Mouse (Mus musculus) midbrain, embryonic 13.5 days (tissue): ENCODE results near the gene Myo10. TPM values are rescaled to one million over a fixed set of nuclear protein-coding genes. Genes with fewer than 3 reads are reported as not detected.

Experiments
- ATAC-seq: fragments of 200-750 bp; cut with Nextera tagmentation; 2 replicates; pipeline ENCODE4 v1.8.0; 2017; ENCODE audit warnings: mild to moderate bottlenecking, moderate TSS enrichment, moderate library complexity
- H3K27ac ChIP-seq: fragments of 300-500 bp; sonication (generic); 2 replicates; pipeline ENCODE4 v1.5.1; 2015; ENCODE audit warnings: inconsistent platforms, mild to moderate bottlenecking, moderate library complexity
- H3K27me3 ChIP-seq: fragments of 300-500 bp; sonication (generic); 2 replicates; pipeline ENCODE4 v1.6.1; 2015; ENCODE audit warnings: mild to moderate bottlenecking, inconsistent platforms
- H3K36me3 ChIP-seq: fragments of 300-500 bp; sonication (generic); 2 replicates; pipeline ENCODE4 v1.6.1; 2015; ENCODE audit warnings: mild to moderate bottlenecking, inconsistent platforms
- H3K4me1 ChIP-seq: fragments of 300-500 bp; sonication (generic); replicated peaks from 2 replicates; pipeline ENCODE4 v1.6.1; 2015; ENCODE audit warnings: inconsistent platforms
- H3K4me2 ChIP-seq: fragments of 300-500 bp; sonication (generic); replicated peaks from 2 replicates; pipeline ENCODE4 v1.6.1; 2015; ENCODE audit warnings: moderate library complexity, mild to moderate bottlenecking, inconsistent platforms
- H3K4me3 ChIP-seq: fragments of 300-500 bp; sonication (generic); replicated peaks from 2 replicates; pipeline ENCODE4 v1.5.1; 2015; ENCODE audit warnings: mild to moderate bottlenecking, inconsistent platforms
- H3K9ac ChIP-seq: fragments of 300-500 bp; sonication (generic); replicated peaks from 2 replicates; pipeline ENCODE4 v1.6.1; 2015; ENCODE audit warnings: mild to moderate bottlenecking, inconsistent platforms
- H3K9me3 ChIP-seq: fragments of 300-500 bp; sonication (generic); 2 replicates; pipeline ENCODE4 v1.6.1; 2016; ENCODE audit warnings: mild to moderate bottlenecking, inconsistent platforms
- WGBS: fragments of 180-500 bp; shearing (Covaris S2); methylation state at CpG from one replicate; pipeline ENCODE4 v1.1.7; 2015; 5-methylcytosine and 5-hydroxymethylcytosine counted together
- polyA plus RNA-seq: library from polyadenylated mRNA; unstranded; fragments of >200 nt; fragmentation: Nextera tagmentation; extraction: Ambion mirVana; gene quantifications from 2 replicates; pipeline ENCODE4 v1.2.1, GENCODE M21; 2015

The Myo10 gene
- polyA plus RNA-seq, 1 experiment from 2014 or later, result 42.9 TPM

DNA sequence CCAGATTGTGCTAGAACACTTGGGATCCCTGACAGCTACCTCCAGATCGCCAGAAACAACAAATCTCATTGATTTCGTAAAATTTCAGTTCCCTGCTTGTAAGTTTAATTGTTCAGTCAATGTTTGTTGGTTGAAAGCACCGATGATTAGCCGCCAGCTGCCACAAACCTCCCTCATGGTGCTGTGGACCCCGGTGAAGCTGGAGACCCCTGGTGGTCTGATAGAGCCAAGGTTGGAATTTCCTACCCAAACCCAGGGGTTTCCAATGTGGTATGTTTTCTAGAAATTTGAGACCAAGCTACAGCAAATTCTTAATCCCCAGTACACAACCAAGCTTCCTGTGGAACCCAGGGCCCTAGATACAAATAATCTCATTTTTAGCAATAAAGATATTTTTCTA lies 179.4 kb downstream of the Myo10 start:
- H3K4me2 ChIP-seq, result no peak overlapping the region
- no peak overlapping the region for H3K4me3 ChIP-seq
- 82% methylated on average over 5 of the region's 5 CpGs for WGBS
- ATAC-seq, result no peak
- H3K9me3 ChIP-seq, result no peaks in the 10 kb centered on the region
- no peak overlapping the region for H3K9ac ChIP-seq
- H3K36me3 ChIP-seq, result peaks cover 90% of the 10 kb centered on the region
- H3K27me3 ChIP-seq, result no peaks in the 10 kb centered on the region
- H3K27ac ChIP-seq, result no peak overlapping the region
- H3K4me1 ChIP-seq, result no peaks in the 10 kb centered on the region

DNA sequence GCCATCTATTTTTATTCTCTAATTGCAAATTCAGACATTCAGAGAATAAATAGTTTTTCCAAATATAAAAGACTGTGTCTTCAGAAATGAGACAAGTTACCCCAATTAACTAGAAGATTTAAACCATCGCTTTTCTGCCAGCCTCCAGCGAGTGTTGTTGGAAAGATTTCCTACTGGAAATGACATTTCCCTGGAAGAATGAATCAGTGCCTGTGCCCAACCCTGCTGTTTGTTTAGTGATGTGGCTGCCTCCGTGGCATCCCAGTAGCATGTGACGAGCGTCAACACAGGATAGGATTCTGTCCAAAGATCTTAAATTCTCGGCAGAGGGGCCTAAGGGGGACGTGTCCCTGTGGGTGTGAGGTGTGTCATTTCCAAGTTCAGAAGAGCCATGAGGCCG lies 179.9 kb downstream of the Myo10 start:
- no peaks in the 10 kb centered on the region for H3K9me3 ChIP-seq
- H3K4me2 ChIP-seq, result no peak overlapping the region
- no peak overlapping the region for H3K27ac ChIP-seq
- peaks cover 90% of the 10 kb centered on the region for H3K36me3 ChIP-seq
- WGBS, result 92% methylated on average over 8 of the region's 8 CpGs
- ATAC-seq, result no peak
- no peaks in the 10 kb centered on the region for H3K4me1 ChIP-seq
- H3K9ac ChIP-seq, result no peak overlapping the region
- no peaks in the 10 kb centered on the region for H3K27me3 ChIP-seq
- no peak overlapping the region for H3K4me3 ChIP-seq

DNA sequence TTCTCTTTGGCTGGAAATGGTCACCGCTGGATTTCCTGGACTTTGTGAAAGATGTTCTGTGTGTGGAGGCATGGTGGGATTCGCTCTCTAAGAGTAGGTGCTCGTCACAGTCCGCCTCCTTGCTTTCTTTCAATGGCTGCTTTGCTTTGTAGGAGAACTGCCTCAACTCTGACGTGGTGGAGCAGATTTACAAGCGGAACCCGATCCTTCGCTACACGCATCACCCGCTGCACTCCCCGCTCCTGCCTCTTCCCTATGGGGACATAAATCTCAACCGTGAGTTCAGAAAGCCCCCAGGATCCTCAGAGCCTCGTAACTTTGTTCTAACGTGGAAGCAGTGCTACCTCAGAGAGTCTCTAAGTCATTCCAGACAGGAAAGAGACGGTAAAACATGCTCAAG lies 180.8 kb downstream of the Myo10 start:
- WGBS, result 88% methylated on average over 15 of the region's 15 CpGs
- no peak overlapping the region for H3K9ac ChIP-seq
- no peak for ATAC-seq
- H3K9me3 ChIP-seq, result no peaks in the 10 kb centered on the region
- H3K27ac ChIP-seq, result no peak overlapping the region
- H3K36me3 ChIP-seq, result peaks cover 91% of the 10 kb centered on the region
- no peaks in the 10 kb centered on the region for H3K27me3 ChIP-seq
- no peaks in the 10 kb centered on the region for H3K4me1 ChIP-seq
- no peak overlapping the region for H3K4me3 ChIP-seq
- no peak overlapping the region for H3K4me2 ChIP-seq

DNA sequence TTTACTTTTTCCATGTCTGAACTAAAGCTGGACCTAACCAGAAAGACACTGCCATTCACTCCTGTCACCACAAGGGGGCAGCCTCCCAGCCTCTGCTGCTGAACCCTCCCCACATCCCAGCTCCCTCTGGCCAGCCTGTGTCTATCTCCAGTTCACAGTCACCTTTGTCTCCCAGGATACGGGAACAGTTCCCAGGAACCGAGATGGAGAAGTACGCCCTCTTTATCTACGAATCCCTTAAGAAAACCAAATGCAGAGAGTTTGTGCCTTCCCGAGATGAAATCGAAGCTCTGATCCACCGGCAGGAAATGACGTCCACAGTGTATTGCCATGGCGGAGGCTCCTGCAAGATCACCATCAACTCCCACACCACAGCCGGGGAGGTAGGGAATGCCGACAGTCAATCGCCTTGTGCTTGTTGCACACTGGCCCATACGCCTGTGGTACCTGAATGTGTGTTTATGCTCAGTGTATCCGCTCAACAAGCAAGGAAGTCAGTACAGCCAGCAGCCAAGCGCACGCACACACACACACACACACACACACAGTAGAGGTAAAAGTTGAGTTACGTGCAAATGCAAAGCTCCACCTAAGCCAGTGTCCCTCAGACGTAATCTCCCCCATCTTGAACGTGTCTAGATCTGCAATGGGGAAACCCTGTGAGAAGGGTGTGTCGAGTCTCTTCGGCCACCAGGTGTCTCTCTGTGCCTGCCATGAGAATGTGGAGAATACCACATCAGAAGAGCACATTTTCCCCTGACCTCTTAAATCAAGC lies 183.2 kb downstream of the Myo10 start:
- H3K27ac ChIP-seq, result no peak overlapping the region
- no peak overlapping the region for H3K4me2 ChIP-seq
- no peak overlapping the region for H3K4me3 ChIP-seq
- 86% methylated on average over 21 of the region's 21 CpGs for WGBS
- no peak overlapping the region for H3K9ac ChIP-seq
- H3K9me3 ChIP-seq, result no peaks in the 10 kb centered on the region
- no peaks in the 10 kb centered on the region for H3K4me1 ChIP-seq
- H3K27me3 ChIP-seq, result no peaks in the 10 kb centered on the region
- H3K36me3 ChIP-seq, result peaks cover 91% of the 10 kb centered on the region
- peak; percentile 65 for ATAC-seq

DNA sequence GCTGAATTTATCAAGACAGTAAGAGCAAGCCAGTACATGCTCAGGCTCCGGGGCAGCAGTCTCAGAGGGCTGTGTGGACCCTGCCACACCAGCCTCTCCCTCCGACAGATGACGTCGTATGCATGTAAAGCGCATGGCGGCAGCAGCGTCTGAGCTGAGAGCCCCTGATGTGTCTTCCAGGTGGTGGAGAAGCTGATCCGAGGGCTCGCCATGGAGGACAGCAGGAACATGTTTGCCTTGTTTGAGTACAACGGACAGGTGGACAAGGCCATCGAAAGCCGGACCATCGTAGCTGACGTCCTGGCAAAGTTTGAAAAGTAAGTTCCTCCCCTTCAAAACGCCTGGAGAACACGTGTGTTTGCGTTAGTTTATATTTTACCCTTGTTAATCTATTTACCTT lies 184.0 kb downstream of the Myo10 start:
- H3K4me3 ChIP-seq, result no peak overlapping the region
- H3K9ac ChIP-seq, result no peak overlapping the region
- H3K27me3 ChIP-seq, result no peaks in the 10 kb centered on the region
- WGBS, result 95% methylated on average over 17 of the region's 17 CpGs
- H3K4me1 ChIP-seq, result no peaks in the 10 kb centered on the region
- H3K4me2 ChIP-seq, result no peak overlapping the region
- H3K27ac ChIP-seq, result no peak overlapping the region
- H3K36me3 ChIP-seq, result peaks cover 91% of the 10 kb centered on the region
- H3K9me3 ChIP-seq, result no peaks in the 10 kb centered on the region
- ATAC-seq, result no peak

DNA sequence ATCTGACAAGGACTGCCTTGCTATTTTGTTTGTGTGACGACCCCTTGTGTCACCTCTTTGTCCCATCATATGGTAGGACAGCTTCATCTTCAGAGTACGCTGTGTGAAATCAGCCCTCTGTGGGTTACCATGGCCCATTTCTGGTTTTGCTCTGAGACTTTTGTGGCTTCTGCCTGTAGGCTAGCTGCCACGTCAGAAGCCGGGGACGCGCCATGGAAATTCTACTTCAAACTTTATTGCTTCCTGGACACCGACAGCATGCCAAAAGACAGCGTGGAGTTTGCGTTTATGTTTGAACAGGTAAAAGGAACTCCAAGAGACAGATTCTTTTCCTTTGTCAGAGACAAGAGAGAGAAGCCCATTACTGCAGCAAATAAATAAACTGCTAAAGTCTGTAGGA lies 184.6 kb downstream of the Myo10 start:
- no peak overlapping the region for H3K4me3 ChIP-seq
- H3K9ac ChIP-seq, result no peak overlapping the region
- H3K4me2 ChIP-seq, result no peak overlapping the region
- ATAC-seq, result no peak
- H3K9me3 ChIP-seq, result no peaks in the 10 kb centered on the region
- H3K27ac ChIP-seq, result no peak overlapping the region
- H3K36me3 ChIP-seq, result peaks cover 91% of the 10 kb centered on the region
- no peaks in the 10 kb centered on the region for H3K27me3 ChIP-seq
- no peaks in the 10 kb centered on the region for H3K4me1 ChIP-seq
- WGBS, result 96% methylated on average over 9 of the region's 9 CpGs

DNA sequence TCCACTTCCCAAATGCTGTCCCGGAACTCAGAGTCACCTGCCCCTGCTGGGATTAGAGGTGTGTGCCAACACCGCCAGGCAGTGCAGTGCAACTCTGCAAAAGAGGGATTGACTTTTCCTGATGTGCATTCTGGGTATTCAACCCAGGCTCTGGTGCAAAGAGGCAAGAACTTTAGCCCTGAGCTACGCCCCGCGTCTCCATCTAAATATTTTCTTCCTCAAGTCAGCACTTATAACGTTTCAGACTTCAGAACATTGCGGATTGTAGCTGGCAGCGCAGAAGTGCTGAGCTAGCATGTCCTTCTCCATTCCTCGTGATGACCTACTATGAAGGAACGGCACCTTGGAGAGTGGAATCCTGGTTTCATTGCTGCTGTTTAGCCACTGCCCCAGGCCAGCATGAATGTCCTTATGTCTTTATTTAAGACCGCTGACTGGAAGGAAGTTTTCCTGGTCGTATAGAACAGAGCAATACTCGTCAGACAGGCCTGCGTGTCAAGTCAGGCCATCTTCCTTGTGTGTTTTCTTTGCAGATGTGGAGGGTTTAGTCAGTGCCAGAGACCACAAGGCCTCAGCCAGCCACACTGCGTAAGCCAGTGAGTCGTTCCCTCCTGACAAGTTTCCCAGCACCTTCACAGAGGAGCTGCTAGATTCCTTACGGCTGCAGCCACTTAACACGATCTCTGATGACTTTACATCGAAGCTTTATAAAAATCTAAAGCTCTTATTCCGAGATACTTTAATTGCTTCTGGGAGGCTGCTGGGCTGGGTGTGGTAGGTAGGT lies 186.5 kb downstream of the Myo10 start:
- Histone ChIP-seq H3K4me2 (no peak overlapping the region), H3K4me1 (no peaks in the 10 kb centered on the region), H3K9me3 (no peaks in the 10 kb centered on the region), H3K27ac (no peak overlapping the region), H3K9ac (no peak overlapping the region), H3K27me3 (no peaks in the 10 kb centered on the region), H3K4me3 (no peak overlapping the region), H3K36me3 (peaks cover 93% of the 10 kb centered on the region)
- 93% methylated on average over 20 of the region's 20 CpGs for WGBS
- ATAC-seq, result no peak

DNA sequence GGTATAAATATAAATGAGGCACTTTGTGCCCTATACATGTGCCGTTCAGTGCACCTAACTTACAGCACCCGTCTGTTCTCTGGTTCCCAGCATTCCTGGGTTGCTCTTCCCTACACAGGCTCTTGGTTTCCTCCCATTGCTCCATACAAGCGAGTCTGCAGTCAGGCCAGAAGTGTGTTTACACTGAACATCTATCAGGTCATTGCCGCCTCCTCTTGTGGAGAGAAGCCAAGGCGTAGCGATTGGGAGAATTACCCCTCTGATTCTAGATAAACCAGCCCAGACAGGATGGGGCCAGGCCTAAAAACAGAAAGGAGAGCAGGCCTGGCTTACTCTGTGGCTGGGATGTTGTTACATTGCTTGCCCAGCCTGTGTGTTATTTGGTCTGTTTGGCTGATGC lies 187.3 kb downstream of the Myo10 start:
- Histone ChIP-seq H3K36me3 (peaks cover 91% of the 10 kb centered on the region), H3K9me3 (no peaks in the 10 kb centered on the region), H3K27ac (no peak overlapping the region), H3K4me1 (no peaks in the 10 kb centered on the region), H3K27me3 (no peaks in the 10 kb centered on the region), H3K9ac (no peak overlapping the region), H3K4me2 (no peak overlapping the region), H3K4me3 (no peak overlapping the region)
- WGBS, result 94% methylated on average over 6 of the region's 6 CpGs
- no peak for ATAC-seq

DNA sequence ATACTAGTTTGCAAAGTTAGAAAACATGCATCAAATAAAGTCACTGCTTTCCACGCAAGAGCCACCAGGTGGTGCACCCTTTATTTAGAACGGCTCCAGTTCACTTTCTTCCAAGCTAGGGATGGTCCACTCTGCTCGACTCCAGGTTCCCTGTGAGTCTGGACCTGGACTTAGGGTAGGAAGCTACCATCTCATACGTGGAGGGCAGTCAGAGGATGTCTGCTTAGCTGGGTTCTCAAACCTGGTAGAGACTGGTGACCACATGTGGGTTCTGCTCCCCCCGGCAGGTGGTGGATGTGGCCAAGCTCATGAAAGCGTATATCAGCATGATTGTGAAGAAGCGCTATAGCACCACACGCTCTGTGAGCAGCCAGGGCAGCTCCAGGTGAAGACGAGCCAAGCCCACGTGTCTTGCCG lies 189.5 kb downstream of the Myo10 start:
- no peaks in the 10 kb centered on the region for H3K4me1 ChIP-seq
- no peak overlapping the region for H3K27ac ChIP-seq
- no peak for ATAC-seq
- H3K27me3 ChIP-seq, result no peaks in the 10 kb centered on the region
- 92% methylated on average over 11 of the region's 11 CpGs for WGBS
- no peak overlapping the region for H3K4me3 ChIP-seq
- no peak overlapping the region for H3K9ac ChIP-seq
- H3K9me3 ChIP-seq, result 0 out of 2 replicates have a peak, but pooled peaks cover 3% of the 10 kb centered on the region
- H3K36me3 ChIP-seq, result peaks cover 86% of the 10 kb centered on the region
- no peak overlapping the region for H3K4me2 ChIP-seq

DNA sequence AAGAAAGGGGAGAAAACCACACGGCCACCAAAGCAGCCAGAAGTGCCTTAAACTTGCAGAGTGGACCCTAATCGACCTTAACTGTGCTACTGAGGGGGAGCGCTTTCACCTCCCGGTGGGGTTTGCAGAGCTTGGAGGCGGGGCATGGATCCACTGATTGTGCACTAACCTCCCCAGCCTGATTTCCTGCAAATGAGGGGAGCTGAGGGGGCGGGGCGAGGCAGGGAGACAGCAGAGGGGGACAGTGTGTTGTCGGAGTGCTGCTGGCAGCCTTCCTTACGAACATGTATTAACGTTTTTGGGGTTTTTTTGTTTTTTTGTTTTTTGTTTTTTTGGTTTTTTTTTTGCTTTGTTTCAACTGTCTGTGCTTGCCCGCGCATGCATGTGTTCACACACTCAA lies 190.2 kb downstream of the Myo10 start:
- Histone ChIP-seq H3K27ac (no peak overlapping the region), H3K27me3 (no peaks in the 10 kb centered on the region), H3K4me1 (no peaks in the 10 kb centered on the region), H3K36me3 (peaks cover 80% of the 10 kb centered on the region), H3K9me3 (0 out of 2 replicates have a peak, but pooled peaks cover 3% of the 10 kb centered on the region), H3K4me2 (no peak overlapping the region), H3K9ac (no peak overlapping the region), H3K4me3 (no peak overlapping the region)
- 79% methylated on average over 12 of the region's 12 CpGs for WGBS
- ATAC-seq, result no peak

DNA sequence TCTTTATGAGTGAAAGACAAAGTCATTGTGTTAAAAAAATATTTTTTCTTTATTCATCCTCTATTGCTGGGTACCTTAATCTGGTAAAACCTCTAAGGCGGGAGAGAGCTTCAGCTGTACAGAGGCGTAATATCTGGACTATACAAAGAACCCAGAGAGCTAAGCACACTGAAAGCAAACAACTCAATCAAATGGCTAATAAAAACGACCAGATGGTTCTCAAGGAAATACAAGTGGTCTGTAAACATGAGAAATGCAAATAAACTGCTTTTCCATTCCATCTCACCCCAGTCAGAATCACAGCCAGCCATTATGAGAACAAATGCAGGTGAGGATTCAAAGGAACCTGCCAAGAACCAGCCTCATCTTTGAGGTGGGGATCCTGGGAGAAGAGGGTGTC lies 192.2 kb downstream of the Myo10 start:
- Histone ChIP-seq H3K4me2 (no peak overlapping the region), H3K4me3 (no peak overlapping the region), H3K9ac (no peak overlapping the region), H3K27me3 (no peaks in the 10 kb centered on the region), H3K9me3 (0 out of 2 replicates have a peak, but pooled peaks cover 3% of the 10 kb centered on the region), H3K36me3 (peaks cover 61% of the 10 kb centered on the region), H3K4me1 (no peaks in the 10 kb centered on the region), H3K27ac (no peak overlapping the region)
- WGBS, result 88% methylated on average over 3 of the region's 3 CpGs
- no peak for ATAC-seq

DNA sequence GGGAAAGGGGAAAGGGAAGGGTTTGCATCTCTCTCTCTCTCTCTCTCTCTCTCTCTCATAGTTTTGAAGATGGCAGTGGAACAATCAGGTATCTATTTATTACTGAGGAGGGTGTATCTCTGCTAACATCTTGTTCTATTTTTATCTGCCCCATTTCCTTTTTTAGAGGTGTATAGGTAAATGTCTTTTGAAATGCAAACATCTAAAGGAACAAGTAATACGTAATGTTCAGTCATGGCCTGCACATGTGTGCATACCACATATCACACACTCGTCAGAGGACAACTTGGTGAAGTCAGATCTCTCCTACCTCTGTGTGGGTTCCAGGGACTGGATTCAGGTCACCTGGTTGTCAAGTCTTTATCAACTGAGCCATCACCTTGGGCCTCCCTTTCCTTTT lies 194.9 kb downstream of the Myo10 start:
- H3K27ac ChIP-seq, result no peak overlapping the region
- H3K9ac ChIP-seq, result no peak overlapping the region
- WGBS, result 96% methylated on average over 2 of the region's 2 CpGs
- no peaks in the 10 kb centered on the region for H3K4me1 ChIP-seq
- ATAC-seq, result no peak
- H3K4me2 ChIP-seq, result no peak overlapping the region
- H3K36me3 ChIP-seq, result peaks cover 35% of the 10 kb centered on the region
- H3K27me3 ChIP-seq, result no peaks in the 10 kb centered on the region
- H3K9me3 ChIP-seq, result 0 out of 2 replicates have a peak, but pooled peaks cover 3% of the 10 kb centered on the region
- no peak overlapping the region for H3K4me3 ChIP-seq
